Mouse (Mus musculus) layer of hippocampus, postnatal 10 days (tissue): ENCODE measurements at regions not wholly inside any gene's neighbourhood (a gene's known extent, or its start where the extent isn't known, plus 50 kb on each side); places are given as distances from the start of the nearest gene placed in this dataset.
A peak's percentile ranks its signal among the peaks of the same experiment; 100 is the strongest.

Source experiments
- DNase-seq, 2 experiments: peaks; one replicate each; pipeline ENCODE4 v3.0.0; 2021; ENCODE audit warnings: low spot score in 2 of 2

- no peak for DNase-seq
These were observed 378.5 kb downstream of the Rapgef2 start for GRCm38 (mm10) chr3:78907778-78908177.

- peak; percentile 39 to 64 for DNase-seq
These were observed 384.4 kb downstream of the Rapgef2 start for GRCm38 (mm10) chr3:78901838-78902484.

GRCm38 (mm10) chr3:78901016-78901837 is 385.1 kb downstream of the Rapgef2 start:
- no peak for DNase-seq

- no peak for DNase-seq
These were observed 386.7 kb downstream of the Rapgef2 start for GRCm38 (mm10) chr3:78899446-78900230.

- DNase-seq: no peak
These were observed 397.0 kb downstream of the Rapgef2 start for GRCm38 (mm10) chr3:78889326-78889725.

GRCm38 (mm10) chr3:78884715-78885114 is 401.6 kb downstream of the Rapgef2 start:
- no peak for DNase-seq

GRCm38 (mm10) chr3:78884029-78884428 is 402.3 kb downstream of the Rapgef2 start:
- DNase-seq: no peak

GRCm38 (mm10) chr3:78880072-78880471 is 406.2 kb downstream of the Rapgef2 start:
- DNase-seq: no peak

- no peak for DNase-seq
These were observed 409.0 kb downstream of the Rapgef2 start for GRCm38 (mm10) chr3:78877323-78877722.

GRCm38 (mm10) chr3:78866896-78867295 is 419.4 kb downstream of the Rapgef2 start:
- DNase-seq: no peak

GRCm38 (mm10) chr3:78866083-78866726 is 420.1 kb downstream of the Rapgef2 start:
- DNase-seq: no peak

- DNase-seq: no peak
These were observed 423.3 kb downstream of the Rapgef2 start for GRCm38 (mm10) chr3:78863005-78863404.

GRCm38 (mm10) chr3:78846617-78847318 is 439.5 kb downstream of the Rapgef2 start:
- no peak for DNase-seq

- DNase-seq: no peak
These were observed 445.1 kb downstream of the Rapgef2 start for GRCm38 (mm10) chr3:78841173-78841572.

- no peak for DNase-seq
These were observed 449.5 kb downstream of the Rapgef2 start for GRCm38 (mm10) chr3:78836824-78837223.

GRCm38 (mm10) chr3:78825505-78825904 is 460.8 kb downstream of the Rapgef2 start:
- no peak for DNase-seq

GRCm38 (mm10) chr3:78812425-78812824 is 473.9 kb downstream of the Rapgef2 start:
- no peak for DNase-seq

- DNase-seq: no peak
These were observed 475.7 kb downstream of the Rapgef2 start for GRCm38 (mm10) chr3:78810431-78811152.

GRCm38 (mm10) chr3:78803176-78803575 is 483.1 kb downstream of the Rapgef2 start:
- DNase-seq: no peak

- DNase-seq: no peak
These were observed 490.3 kb downstream of the Rapgef2 start for GRCm38 (mm10) chr3:78795951-78796455.
